Mouse (Mus musculus) kidney, postnatal 4 days (tissue): Measurements from ENCODE around the gene Hmg20b.

ENCODE experiments used
- DNase-seq, 2 experiments: peaks; one replicate each; pipeline ENCODE4 v3.0.0; 2021; ENCODE audit warnings: mixed read lengths in 2 of 2

The Hmg20b gene

DNA sequence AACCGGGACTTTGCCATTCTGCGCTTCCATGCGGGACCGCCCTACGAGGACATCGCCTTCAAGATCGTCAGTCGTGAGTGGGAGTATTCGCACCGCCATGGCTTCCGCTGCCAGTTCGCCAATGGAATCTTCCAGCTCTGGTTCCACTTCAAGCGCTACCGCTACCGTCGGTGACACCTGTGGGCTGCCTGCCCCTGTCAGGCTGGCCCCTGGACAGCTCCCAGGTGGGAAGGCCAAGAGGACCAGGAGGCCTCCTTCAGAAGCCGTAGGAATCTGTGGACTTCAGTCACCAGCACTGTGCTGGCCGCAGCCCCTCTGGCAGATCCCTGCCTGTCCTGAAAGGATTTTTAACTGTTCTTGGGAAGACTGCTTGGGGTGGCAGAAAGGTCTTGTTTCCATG is 24.5 kb downstream of the Hmg20b start:
- DNase-seq = no peak

DNA sequence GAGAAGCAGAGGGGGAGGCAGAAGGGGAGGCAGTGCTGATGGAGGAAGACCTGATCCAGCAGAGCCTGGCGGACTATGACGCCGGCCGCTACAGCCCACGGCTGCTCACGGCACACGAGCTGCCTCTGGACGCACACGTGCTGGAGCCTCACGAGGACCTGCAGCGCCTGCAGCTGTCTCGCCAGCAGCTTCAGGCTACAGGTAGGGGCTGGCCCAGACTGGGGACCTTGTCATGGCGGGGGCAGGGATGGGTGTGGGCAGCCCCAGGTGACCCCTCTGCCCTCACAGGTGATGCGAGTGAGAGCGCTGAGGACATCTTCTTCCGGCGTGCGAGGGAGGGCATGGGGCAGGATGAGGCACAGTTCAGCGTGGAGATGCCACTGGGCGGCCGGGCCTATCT is 25.1 kb downstream of the Hmg20b start:
- no peak for DNase-seq

DNA sequence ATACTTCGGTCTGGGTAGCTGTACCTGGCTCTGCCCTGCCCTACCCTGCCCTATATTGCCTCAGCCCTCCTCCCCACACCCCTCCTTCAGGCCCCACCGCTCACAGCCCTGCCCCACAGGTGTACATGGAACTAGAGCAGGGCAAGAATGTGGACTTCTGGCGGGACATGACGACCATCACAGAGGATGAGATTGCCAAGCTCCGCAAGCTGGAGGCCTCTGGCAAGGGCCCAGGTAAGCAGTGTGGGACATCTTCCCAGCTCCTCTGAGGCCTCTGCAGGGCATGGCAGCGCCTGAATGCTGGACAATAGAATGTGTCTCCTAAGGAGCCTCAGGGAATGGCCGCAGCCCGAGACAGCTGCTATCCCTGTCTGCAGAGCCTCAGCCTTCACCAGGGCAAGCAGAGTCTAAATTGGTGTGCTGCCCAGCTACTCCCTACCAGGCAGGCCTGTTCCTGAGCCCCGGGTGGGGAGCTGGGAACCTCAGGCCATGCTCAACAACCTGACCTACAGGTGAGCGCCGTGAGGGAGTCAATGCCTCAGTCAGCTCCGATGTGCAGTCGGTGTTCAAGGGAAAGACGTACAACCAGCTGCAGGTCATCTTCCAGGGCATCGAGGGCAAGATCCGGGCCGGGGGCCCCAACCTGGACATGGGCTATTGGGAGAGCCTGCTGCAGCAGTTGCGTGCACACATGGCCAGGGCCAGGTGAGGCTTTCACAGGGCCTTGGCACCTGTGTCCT is 26.3 kb downstream of the Hmg20b start:
- no peak for DNase-seq

DNA sequence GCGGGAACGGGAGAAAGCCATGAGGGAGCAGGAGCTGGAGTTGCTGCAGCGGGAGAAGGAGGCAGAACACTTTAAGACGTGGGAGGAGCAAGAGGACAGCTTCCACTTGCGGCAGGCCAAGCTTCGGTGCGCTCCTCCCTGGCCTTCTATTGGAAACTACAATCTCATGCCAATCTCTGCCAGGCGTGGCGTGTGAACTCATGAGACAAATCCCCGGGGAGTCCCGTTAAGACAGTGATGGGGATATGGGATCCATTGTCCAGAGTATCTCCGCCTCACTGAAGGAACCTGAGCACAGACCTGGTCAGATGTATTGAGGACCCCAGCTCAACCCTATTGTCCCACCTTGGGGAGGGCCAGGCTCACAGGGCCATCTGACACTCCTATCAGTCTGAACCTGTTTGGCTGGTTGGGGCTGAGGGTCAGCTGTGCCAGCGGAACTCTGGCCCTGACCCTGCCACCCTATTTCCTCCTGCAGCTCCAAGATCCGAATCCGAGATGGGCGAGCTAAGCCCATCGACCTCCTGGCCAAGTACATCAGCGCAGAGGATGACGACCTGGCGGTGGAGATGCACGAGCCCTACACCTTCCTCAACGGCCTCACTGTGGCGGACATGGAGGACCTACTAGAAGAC is 27.0 kb downstream of the Hmg20b start:
- DNase-seq = no peak

DNA sequence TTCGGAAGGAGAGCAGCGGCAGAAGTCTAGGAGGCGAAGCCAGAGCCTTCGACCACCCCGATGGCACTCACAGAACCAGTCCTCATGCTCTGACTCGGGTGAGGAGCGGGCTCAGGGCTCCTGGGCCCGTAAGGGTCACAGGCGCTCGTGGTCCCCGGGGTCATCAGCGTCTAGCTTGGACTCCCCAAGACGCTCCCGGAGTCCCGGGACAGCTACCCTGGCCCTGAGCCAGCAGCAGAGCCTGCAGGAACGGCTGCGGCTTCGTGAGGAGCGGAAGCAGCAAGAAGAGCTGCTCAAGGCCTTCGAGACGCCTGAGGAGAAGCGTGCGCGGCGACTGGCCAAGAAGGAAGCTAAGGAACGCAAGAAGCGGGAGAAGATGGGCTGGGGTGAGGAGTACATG is 27.8 kb downstream of the Hmg20b start:
- DNase-seq = no peak

DNA sequence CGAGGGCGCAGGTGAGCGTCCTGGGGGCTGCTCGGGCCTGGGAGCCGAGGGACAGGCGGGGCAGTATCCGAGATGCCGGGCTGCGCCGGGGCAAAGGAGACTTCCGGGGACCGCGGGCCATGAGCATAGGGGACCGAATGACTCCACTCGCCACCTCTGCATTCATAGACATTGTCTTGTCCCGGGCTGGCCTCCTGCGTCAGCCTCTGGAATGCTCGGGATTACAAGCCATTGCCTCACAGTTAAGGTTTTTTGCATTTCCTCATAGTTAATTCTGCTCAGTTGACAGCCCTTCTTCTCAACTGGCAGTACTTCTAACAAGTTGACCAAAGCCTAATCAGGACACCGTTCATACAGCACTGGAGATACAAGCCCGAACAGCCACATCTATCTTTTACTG is 28.8 kb downstream of the Hmg20b start:
- no peak for DNase-seq

DNA sequence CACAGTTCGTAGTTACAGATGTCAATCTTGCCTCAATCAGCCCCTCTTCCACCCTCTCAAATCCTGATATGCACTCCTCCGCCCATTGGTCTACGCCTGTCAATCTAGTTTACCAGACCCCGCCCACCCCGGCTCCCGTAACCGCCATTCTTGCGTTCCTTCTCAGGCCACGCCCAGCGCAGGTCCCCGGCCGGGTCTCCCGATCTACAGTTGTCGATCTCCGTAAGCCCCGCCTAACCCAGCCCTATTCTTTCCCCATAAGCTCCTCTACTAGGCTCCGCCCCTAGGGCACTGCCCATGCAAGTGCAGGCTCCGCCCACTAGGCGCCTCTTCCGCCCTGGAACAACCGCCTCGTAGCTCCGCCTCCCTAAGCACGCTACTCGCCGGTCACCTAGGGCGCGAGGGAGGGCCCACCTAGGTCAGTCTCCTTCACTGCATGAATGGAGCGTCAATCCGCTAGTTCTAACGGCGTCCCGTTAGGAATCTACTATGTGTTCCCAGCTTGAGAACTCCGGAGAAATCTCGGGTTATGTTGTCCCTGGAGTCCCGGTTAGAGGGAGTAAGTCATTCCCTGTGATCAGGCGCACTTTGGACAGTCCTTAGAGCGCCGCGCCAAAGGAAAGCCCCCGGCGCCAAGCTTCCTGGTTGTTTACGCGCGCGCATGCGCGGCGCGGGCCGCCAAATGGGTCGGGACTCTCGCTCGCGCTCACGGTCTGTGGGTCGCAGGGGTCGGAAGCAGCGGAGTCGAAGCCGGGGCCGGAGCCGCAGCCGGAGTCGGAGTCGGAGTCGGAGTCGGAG is 29.5 kb downstream of the Hmg20b start, which contains the start of gene Cactin:
Gene Cactin (plus strand): TSS at position 554 of the 798 bp plus-strand sequence.
- peak; percentile 99 to 100 for DNase-seq

DNA sequence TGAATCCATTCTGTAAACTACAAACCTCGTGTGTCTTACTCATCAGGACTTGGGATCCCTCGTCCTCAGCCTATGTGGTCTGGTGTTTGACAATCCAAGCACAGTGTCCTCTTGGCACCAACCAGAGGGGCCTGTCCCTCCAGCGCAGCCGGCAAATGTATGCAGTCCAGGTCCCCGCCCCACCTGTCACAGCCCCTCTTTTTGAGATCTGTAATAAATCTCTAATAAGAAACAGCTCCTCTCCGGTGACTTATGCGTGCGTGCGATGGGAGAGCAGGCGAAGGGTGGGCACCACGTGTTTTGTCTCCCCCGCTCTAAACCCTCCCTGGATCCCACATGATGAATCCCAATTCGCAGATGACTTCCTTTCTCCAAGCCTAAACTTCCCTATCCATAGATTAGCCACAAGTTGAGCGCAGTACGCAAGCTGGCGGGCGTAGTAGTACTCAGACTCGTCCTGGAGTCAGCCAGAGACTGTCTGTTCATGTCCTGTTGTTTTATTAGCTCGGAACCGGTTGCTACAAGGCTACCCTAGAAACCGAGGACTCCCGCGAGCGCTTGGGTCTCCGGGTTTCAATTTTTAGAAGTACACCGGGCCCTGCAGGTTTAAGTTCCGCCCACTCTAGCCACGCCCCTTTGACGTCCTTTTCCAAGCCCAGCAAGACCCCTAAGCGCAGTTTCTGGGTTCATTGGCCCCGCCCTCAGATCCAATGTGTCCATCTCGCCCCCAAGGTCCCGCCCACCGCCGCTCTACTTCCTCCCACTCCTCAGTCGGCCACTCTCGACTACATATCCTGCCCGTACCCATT is 30.3 kb downstream of the Hmg20b start:
- peak; percentile 98 to 99 for DNase-seq

DNA sequence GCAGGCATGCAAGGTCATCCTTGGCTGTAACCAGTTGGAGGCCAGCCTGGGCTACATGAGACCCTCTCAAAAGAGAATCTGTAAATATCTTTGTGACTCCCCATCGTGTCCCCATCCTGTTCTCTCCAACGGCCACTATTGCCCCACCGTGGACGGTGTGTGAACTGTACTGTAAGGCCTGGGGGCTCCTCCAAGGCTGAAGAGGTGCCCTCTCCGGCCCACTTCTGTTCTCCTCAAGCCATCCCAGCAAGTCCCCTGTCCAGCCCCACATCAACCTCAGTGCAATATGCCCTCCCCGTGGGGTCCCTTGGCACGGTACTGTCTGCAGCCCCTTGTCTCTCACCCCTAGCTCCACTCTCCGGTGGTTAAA is 31.0 kb downstream of the Hmg20b start:
- peak; percentile 51 to 59 for DNase-seq

DNA sequence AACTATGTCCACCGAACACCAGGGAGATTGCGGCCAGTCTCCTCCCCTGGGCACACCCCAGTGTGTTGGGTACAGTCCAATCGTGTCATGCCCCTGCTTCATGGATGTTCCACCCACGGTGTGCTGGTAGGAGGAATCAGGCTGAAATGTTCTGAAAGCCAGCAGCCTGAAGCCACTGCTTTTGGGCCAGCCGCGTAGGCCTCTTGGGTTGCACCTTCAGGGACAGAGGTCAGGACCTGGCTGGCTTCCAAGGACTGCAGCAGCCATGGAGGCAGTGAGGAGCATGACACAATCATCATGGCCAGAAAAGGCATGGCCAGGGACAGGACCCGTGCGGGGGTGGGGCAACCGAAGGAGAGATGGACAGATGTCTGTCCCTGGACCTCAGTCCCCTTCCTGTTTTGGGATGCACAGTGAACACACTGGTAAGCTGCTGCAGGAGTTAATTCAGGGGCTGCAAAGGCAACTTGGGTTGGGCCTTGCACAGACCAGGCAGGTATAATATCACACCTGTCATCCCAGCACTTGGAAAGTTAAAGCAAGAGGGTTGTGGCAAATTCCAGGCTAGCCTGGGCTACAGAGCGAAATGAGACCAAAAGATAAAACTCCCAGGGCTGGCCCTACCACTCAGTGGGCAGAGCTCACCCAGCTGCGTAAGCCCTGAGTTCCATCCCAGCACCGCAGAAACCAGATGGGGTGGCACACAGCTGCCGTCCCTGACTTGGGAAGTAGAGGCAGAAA is 31.5 kb downstream of the Hmg20b start:
- peak; percentile 44 to 50 for DNase-seq

DNA sequence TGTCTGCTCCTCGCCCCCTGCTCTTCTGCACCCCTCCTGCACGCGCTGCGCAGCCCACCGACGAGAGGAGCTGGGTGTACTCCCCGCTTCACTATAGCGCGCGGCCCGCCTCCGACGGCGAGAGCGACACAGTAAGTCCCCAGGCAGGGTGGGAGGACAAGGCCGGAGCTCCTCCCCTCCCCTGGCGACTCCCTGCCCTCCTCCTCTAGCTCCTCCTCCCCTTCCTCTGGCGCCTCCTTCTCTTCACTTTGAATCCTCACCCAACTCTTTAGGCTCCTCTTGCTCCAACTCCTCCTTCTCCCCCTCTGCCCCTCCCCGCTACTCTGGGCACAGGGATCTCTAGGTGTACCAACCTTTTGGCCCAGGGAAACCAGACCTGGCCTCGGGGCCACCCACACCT is 33.0 kb downstream of the Hmg20b start:
- peak; percentile 82 to 88 for DNase-seq

DNA sequence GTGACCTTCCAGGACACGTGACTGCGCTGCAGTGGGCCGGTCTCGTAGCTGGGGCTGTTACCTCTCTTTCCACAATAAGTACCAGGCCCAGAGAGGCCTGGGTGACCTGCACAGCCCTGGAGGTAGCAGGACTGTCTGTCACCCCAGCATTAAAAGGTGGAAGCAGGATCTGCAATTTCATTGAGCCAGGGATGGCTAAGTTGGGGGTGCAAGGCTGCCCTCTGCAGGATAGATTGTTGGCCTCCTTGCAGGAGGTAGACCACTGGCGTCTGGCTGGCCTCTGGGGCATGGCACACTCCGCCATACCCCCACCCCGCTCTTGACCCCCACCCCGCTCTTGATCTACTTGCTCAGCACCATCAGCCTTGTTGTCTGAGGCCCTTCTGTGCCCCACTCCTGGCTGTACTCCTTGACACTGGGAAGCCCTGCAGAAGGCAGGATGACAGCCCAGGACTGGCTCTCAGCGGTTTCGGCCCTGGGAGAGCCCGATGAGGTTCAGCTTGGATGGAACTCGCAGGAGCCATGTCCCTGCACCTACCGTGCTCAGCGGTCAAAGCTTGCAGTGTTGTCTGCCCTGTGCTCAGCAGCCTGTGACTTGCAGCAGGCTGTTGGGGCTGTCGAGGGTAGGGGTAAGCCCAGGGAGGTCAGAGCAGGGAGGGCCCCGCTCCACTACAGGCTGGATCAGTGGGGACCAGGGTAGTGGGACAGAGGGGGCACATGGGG is 33.8 kb downstream of the Hmg20b start:
- peak; percentile 72 to 81 for DNase-seq

DNA sequence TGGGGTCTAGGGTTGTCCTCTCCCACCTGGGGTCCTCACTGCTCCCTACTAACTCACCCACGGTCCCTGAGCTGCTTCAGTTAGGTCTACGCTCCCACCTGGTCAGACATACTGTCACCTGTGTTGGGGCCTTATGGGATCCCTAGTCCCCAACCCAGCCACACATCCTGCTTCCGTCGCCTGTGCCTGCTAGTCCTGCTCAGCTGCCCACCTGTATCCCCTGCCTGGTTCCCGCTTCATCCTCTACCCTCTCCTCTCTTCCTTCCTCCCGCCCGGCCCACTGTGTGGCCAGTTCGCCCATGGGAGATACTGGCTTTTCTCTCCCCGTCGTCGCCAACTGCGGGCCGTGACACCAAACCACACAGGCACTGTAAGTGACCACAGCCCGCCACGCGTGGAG is 34.7 kb downstream of the Hmg20b start:
- DNase-seq = no peak

DNA sequence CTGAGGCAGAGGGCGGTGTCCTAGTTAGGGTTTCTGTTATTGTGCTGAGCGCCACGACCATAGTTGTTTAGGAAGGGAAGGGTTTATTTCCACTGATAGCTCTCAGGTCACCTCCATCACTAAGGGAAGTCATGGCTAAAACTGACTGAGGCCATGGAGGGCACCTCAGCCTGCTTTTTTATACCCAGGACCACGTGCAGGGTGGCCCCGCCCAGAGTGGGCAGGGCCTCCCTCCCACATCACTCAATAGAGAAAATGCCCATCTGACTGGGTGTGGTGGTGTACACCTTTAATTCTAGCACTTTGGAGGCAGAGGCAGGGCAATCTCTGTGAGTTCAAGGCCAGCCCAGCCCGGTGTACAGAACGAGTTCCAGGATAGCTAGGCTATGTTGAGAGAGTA is 36.1 kb downstream of the Hmg20b start:
- no peak for DNase-seq

DNA sequence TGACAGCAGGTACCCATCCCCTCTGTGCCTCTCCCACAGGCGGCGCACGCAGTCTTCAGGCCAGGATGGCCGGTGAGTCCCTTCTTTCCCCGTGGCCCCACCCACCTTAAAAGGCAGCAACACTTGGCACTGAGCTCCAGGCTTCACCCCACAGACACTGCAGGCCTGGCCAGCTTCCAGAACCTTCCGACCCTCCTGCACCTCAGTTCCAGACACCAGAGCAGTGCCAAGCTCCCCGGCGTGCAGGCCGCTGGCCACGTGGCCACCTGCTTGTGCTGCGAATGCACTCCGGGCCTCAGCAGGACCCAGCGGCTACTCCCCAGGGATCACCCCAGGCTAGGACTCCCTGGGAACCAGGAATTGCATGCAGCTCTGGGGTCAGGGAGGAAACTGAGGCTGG is 36.7 kb downstream of the Hmg20b start:
- no peak for DNase-seq

DNA sequence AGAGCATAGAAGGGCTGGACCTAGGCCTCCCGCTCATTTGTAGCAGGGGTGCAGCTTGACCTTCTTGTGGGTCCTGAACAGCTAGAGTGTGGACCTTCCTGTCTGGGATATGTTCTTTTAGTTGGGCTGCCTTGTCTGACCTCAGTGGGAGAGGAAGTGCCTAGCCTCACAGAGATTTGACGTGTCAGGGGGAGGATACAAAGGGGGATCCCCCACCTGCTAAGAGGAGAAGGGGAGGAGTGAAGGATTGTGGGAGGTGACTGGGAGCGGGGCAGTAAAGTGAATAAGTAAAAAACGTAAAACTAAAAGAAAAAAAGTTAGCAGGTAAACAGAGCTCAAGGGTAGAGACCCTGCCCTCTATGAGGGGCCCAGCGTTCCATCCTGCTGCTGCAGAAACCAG is 40.7 kb downstream of the Hmg20b start:
- no peak for DNase-seq

DNA sequence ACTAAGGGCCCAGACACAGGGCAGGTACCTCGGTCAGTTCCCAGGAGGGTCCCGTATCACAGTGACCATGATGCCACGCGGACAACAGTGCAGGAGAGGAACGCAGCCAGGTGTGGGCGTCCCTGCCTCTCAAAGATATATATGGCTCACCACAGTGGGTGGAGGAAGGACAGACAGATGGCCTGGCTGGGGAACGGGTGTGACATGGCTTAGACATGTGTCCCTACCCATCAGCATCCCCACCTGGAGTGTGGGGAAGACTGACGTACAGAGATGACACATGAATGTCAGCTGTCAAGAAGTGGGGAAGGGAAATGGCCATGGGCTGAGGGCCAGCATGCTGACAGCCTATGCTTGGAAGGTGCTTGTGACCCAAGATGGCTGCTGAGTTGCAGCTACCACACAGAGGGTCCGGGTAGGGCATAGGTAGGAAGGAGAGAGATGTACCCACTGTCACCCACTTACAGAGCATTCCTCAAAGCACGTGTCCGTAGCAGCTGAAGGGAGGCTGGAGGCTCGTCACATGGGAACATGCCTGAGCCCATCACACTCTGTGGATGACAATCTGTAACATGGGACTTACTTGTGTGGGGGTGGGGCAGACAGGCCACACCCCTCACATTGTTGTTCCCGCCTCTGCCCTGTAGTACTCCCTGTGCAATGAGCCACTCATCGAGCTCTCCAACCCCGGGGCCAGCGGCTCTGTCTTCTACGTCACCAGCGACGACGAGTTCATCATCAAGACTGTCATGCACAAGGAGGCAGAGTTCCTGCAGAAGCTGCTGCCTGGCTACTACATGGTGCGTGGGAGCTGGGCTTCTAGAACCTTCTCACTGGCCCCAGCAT is 43.2 kb downstream of the Hmg20b start:
- no peak for DNase-seq

DNA sequence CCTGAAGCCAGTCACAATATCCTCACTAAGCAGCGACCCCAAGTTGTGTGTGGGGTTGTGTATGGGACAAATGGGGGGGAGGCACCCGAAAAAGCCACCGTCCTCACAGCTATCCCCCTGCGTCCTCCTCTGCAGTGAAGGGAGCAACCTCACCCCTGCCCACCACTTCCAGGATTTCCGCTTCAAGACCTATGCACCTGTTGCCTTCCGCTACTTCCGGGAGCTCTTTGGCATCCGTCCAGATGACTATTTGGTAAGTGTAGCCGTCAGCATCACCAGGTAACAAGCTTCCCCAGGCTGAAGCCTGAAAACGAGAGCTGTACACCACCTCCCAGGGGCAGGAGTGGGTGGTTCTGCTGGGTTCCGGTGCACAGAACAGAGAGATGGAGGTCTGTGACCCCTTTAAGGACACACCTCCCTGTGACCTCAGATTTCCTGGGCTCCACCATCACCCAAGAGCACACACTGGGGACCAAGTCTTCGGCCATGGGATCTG is 44.1 kb downstream of the Hmg20b start:
- DNase-seq = no peak

DNA sequence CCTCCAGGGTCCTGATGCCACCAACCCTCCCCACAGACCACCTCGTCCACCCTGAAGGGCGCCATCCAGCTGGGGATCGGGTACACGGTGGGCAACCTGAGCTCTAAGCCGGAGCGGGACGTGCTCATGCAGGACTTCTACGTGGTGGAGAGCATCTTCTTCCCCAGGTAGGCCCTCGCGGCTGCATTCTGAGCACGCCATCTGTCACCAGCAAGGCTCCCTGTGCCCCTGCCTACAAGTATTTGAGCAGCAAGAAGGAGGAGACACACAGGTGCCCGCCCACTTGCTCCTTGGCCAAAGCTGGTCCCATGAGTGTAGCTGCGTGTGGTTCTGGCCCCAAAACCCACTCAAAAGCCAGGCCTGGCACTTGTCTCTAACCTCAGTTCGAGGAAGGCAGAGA is 44.6 kb downstream of the Hmg20b start:
- DNase-seq = no peak

DNA sequence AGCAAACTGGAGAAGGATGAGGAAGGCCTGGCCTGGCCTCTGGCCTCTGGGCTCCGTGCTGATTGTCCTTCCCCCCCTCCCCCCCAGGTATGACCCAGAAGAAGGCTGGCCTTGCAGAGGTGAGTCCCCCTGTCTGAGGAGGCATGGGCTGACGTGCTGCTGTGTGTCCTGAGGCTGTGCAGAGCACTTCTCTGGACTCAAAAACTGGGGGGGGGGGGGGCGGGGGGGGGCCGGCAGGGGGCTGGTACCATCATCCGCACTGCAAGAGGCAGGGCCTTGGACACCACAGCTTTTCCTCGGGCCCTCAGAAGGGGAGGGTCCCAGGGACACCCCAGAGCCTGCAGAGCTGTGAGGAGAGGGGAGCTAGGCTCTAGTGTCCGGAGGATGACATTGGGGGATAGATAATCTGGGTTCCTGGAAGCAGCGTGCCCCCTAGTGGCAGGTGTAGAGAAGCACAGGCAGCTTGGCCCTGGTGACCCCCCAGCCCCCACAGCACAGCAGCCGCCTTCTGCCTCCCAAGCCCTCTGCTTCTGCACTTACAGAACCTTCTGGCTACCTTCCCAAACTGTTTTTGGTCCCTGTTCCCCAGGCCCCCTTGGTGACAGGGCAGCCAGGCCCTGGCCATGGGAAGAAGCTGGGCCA is 45.6 kb downstream of the Hmg20b start:
- DNase-seq = peak; percentile 63 to 76
